Mouse (Mus musculus): Measurements from ENCODE around the gene Fhl3. TPM values are rescaled to one million over a fixed set of nuclear protein-coding genes. Genes with fewer than 3 reads are reported as not detected.

Fhl3 gene
- total and polyA plus RNA-seq, 2 experiments from 2014 or later = 2.0 to 6.9 TPM

- ATAC-seq (ENCODE audit: low FRiP score) = no peak
- 94% methylated on average over 8 of the region's 8 CpGs for WGBS
- Histone ChIP-seq H3K9ac (replicated peaks; ENCODE audit: low read length, poor library complexity, severe bottlenecking) (no peak overlapping the region), H3K9me3 (ENCODE audit: low read length) (no peaks in the 10 kb centered on the region), H3K27me3 (ENCODE audit: insufficient read depth, low read length) (no peaks in the 10 kb centered on the region), H3K4me3 (ENCODE audit: low read depth, low read length) (no peak overlapping the region), H3K36me3 (ENCODE audit: insufficient read depth, low read length) (peaks cover 28% of the 10 kb centered on the region), H3K4me1 (ENCODE audit: insufficient read depth, low read length) (no peaks in the 10 kb centered on the region), H3K4me2 (ENCODE audit: low read depth, low read length, poor library complexity, severe bottlenecking) (no peak overlapping the region), H3K27ac (ENCODE audit: low read depth, low read length) (no peak overlapping the region)
- no peak for DNase-seq (ENCODE audit: low spot score)
- no peak for TF ChIP-seq CTCF (IDR thresholded peaks at IDR 0.05)
These were observed 15.0 kb upstream of the Fhl3 start for GRCm38 (mm10) chr4:124685453-124685852.

GRCm38 (mm10) chr4:124685897-124686402 lies 14.6 kb upstream of the Fhl3 start:
- DNase-seq (ENCODE audit: low spot score) (no peak), ATAC-seq (ENCODE audit: low FRiP score) (no peak)
- Histone ChIP-seq H3K36me3 (ENCODE audit: insufficient read depth, low read length) (peaks cover 23% of the 10 kb centered on the region), H3K27ac (ENCODE audit: low read depth, low read length) (no peak overlapping the region), H3K9me3 (ENCODE audit: low read length) (no peaks in the 10 kb centered on the region), H3K4me1 (ENCODE audit: insufficient read depth, low read length) (no peaks in the 10 kb centered on the region), H3K4me3 (ENCODE audit: low read depth, low read length) (no peak overlapping the region), H3K27me3 (ENCODE audit: insufficient read depth, low read length) (no peaks in the 10 kb centered on the region), H3K9ac (replicated peaks; ENCODE audit: low read length, poor library complexity, severe bottlenecking) (no peak overlapping the region), H3K4me2 (ENCODE audit: low read depth, low read length, poor library complexity, severe bottlenecking) (no peak overlapping the region)
- TF ChIP-seq CTCF (IDR thresholded peaks at IDR 0.05) = no peak
- WGBS = 87% methylated on average over 8 of the region's 8 CpGs

GRCm38 (mm10) chr4:124691455-124691854 lies 9.0 kb upstream of the Fhl3 start:
- H3K4me2 ChIP-seq (ENCODE audit: low read depth, low read length, poor library complexity, severe bottlenecking) = no peak overlapping the region
- H3K4me1 ChIP-seq (ENCODE audit: insufficient read depth, low read length) = peaks cover 5% of the 10 kb centered on the region; the same call in 1 of the 2 replicates
- H3K4me3 ChIP-seq (ENCODE audit: low read depth, low read length) = no peak overlapping the region
- peaks cover 4% of the 10 kb centered on the region; the same call in 1 of the 2 replicates for H3K27me3 ChIP-seq (ENCODE audit: insufficient read depth, low read length)
- no peaks in the 10 kb centered on the region for H3K9me3 ChIP-seq (ENCODE audit: low read length)
- 88% methylated on average over 8 of the region's 8 CpGs for WGBS
- H3K9ac ChIP-seq (replicated peaks; ENCODE audit: low read length, poor library complexity, severe bottlenecking) = no peak overlapping the region
- H3K36me3 ChIP-seq (ENCODE audit: insufficient read depth, low read length) = 0 out of 2 replicates have a peak, but pooled peaks cover 4% of the 10 kb centered on the region
- no peak for TF ChIP-seq CTCF (IDR thresholded peaks at IDR 0.05)
- ATAC-seq (ENCODE audit: low FRiP score) (no peak), DNase-seq (ENCODE audit: low spot score) (no peak)
- H3K27ac ChIP-seq (ENCODE audit: low read depth, low read length) = no peak overlapping the region

- Histone ChIP-seq H3K4me1 (ENCODE audit: insufficient read depth, low read length) (peaks cover 5% of the 10 kb centered on the region; the same call in 1 of the 2 replicates), H3K4me3 (ENCODE audit: low read depth, low read length) (peak overlapping the region; percentile 89), H3K36me3 (ENCODE audit: insufficient read depth, low read length) (0 out of 2 replicates have a peak, but pooled peaks cover 4% of the 10 kb centered on the region), H3K9ac (replicated peaks; ENCODE audit: low read length, poor library complexity, severe bottlenecking) (peak overlapping the region; percentile 90), H3K27me3 (ENCODE audit: insufficient read depth, low read length) (peaks cover 4% of the 10 kb centered on the region; the same call in 1 of the 2 replicates), H3K9me3 (ENCODE audit: low read length) (no peaks in the 10 kb centered on the region), H3K4me2 (ENCODE audit: low read depth, low read length, poor library complexity, severe bottlenecking) (peak overlapping the region; percentile 73), H3K27ac (ENCODE audit: low read depth, low read length) (0 out of 2 replicates have a peak overlapping the region, but pooled peaks have one; percentile 63)
- DNase-seq (ENCODE audit: low spot score) (no peak), ATAC-seq (ENCODE audit: low FRiP score) (no peak)
- 69% methylated on average over 3 of the region's 3 CpGs for WGBS
- no peak for TF ChIP-seq CTCF (IDR thresholded peaks at IDR 0.05)
These were observed 8.1 kb upstream of the Fhl3 start for GRCm38 (mm10) chr4:124692416-124692861.

GRCm38 (mm10) chr4:124693135-124693894 lies 7.2 kb upstream of the Fhl3 start, which contains the start of gene Utp11:
Gene Utp11, minus strand, starts transcription at chr4:124693600.
- TF ChIP-seq CTCF (IDR thresholded peaks at IDR 0.05) = no peak
- WGBS = under 1% methylated on average over 43 of the region's 43 CpGs
- ATAC-seq (ENCODE audit: low FRiP score) = peak; percentile 95
- H3K9me3 ChIP-seq (ENCODE audit: low read length) = no peaks in the 10 kb centered on the region
- H3K4me2 ChIP-seq (ENCODE audit: low read depth, low read length, poor library complexity, severe bottlenecking) = peak within 1 kb of the TSS; percentile 73
- no peaks in the 10 kb centered on the region for H3K36me3 ChIP-seq (ENCODE audit: insufficient read depth, low read length)
- H3K4me3 ChIP-seq (ENCODE audit: low read depth, low read length) = peak within 1 kb of the TSS; percentile 89
- H3K9ac ChIP-seq (replicated peaks; ENCODE audit: low read length, poor library complexity, severe bottlenecking) = peak within 1 kb of the TSS; percentile 90
- peaks cover 4% of the 10 kb centered on the region; the same call in 1 of the 2 replicates for H3K27me3 ChIP-seq (ENCODE audit: insufficient read depth, low read length)
- peaks cover 5% of the 10 kb centered on the region; the same call in 1 of the 2 replicates for H3K4me1 ChIP-seq (ENCODE audit: insufficient read depth, low read length)
- peak; percentile 95 for DNase-seq (ENCODE audit: low spot score)
- peak within 1 kb of the TSS; percentile 63 for H3K27ac ChIP-seq (ENCODE audit: low read depth, low read length)

GRCm38 (mm10) chr4:124694572-124694971 lies 5.9 kb upstream of the Fhl3 start:
- Histone ChIP-seq H3K9me3 (ENCODE audit: low read length) (no peaks in the 10 kb centered on the region), H3K9ac (replicated peaks; ENCODE audit: low read length, poor library complexity, severe bottlenecking) (no peak overlapping the region), H3K27me3 (ENCODE audit: insufficient read depth, low read length) (peaks cover 4% of the 10 kb centered on the region; the same call in 1 of the 2 replicates), H3K4me1 (ENCODE audit: insufficient read depth, low read length) (peaks cover 5% of the 10 kb centered on the region; the same call in 1 of the 2 replicates), H3K4me3 (ENCODE audit: low read depth, low read length) (no peak overlapping the region), H3K36me3 (ENCODE audit: insufficient read depth, low read length) (no peaks in the 10 kb centered on the region), H3K27ac (ENCODE audit: low read depth, low read length) (no peak overlapping the region), H3K4me2 (ENCODE audit: low read depth, low read length, poor library complexity, severe bottlenecking) (no peak overlapping the region)
- TF ChIP-seq CTCF (IDR thresholded peaks at IDR 0.05) = no peak
- ATAC-seq (ENCODE audit: low FRiP score) (no peak), DNase-seq (ENCODE audit: low spot score) (no peak)
- whole genome bisulfite sequencing = 87% methylated on average over 2 of the region's 2 CpGs

All from midbrain, postnatal 0 days (tissue).